Mouse (Mus musculus): Measurements from ENCODE around the gene Ndufb7. TPM values are rescaled to one million over a fixed set of nuclear protein-coding genes. Genes with fewer than 3 reads are reported as not detected.

The Ndufb7 gene
- polyA plus RNA-seq, 2 experiments, result 237 to 313 TPM

GRCm38 (mm10) chr8:83619568-83620285 lies 53.3 kb downstream of the Ndufb7 start:
- no peak overlapping the region for H3K9ac ChIP-seq (ENCODE audit: low read depth, low read length, severe bottlenecking)
- peak; percentile 63 for DNase-seq (ENCODE audit: low spot score)
- no peaks in the 10 kb centered on the region for H3K36me3 ChIP-seq (ENCODE audit: control insufficient read depth, insufficient read depth, low read length)
- no peaks in the 10 kb centered on the region for H3K27me3 ChIP-seq (ENCODE audit: control insufficient read depth, insufficient read depth, low read length)
- H3K4me3 ChIP-seq (replicated peaks; ENCODE audit: low read length), result no peak overlapping the region
- ATAC-seq (ENCODE audit: low FRiP score, low read depth), result peak; percentile 32; the same call in 1 of the 2 replicates
- no peaks in the 10 kb centered on the region for H3K9me3 ChIP-seq (ENCODE audit: control insufficient read depth, low read length)
- no peaks in the 10 kb centered on the region for H3K4me1 ChIP-seq (ENCODE audit: control insufficient read depth, insufficient read depth, low read length)
- H3K4me2 ChIP-seq (replicated peaks; ENCODE audit: low read depth, low read length, severe bottlenecking), result no peak overlapping the region
- TF ChIP-seq POLR2A (IDR thresholded peaks at IDR 0.05; ENCODE audit: borderline replicate concordance, extremely low read depth, insufficient read depth, insufficient read length), result no peak
- 80% methylated on average over 9 of the region's 9 CpGs for WGBS
- peak overlapping the region; percentile 33; the same call in 1 of the 2 replicates for H3K27ac ChIP-seq (replicated peaks; ENCODE audit: low read depth, low read length)

Other genes starting within 250 kb of the Ndufb7 start
- gene Elmod2, start 234.2 kb upstream of the Ndufb7 start, polyA plus RNA-seq (2012; rRNA removed), result 11.6 and 12.6 TPM in 2 replicates
- gene Elmod2, start 234.2 kb upstream of the Ndufb7 start, polyA plus RNA-seq (2014; fragmentation: Nextera tagmentation; extraction: Ambion mirVana), result 16.3 and 22.4 TPM in 2 replicates
- not detected in 2 replicates for gene Mgat4d, start 218.2 kb upstream of the Ndufb7 start, polyA plus RNA-seq (2012; rRNA removed)
- gene Mgat4d, start 218.2 kb upstream of the Ndufb7 start, polyA plus RNA-seq (2014; fragmentation: Nextera tagmentation; extraction: Ambion mirVana), result not detected in 2 replicates
- 0.40 and 0.43 TPM in 2 replicates for gene Clgn, start 176.8 kb upstream of the Ndufb7 start, polyA plus RNA-seq (2012; rRNA removed)
- 0.33 and 0.87 TPM in 2 replicates for gene Clgn, start 176.8 kb upstream of the Ndufb7 start, polyA plus RNA-seq (2014; fragmentation: Nextera tagmentation; extraction: Ambion mirVana)
- gene Scoc, start 108.3 kb upstream of the Ndufb7 start, polyA plus RNA-seq (2012; rRNA removed), result 59.6 and 81.6 TPM in 2 replicates
- gene Scoc, start 108.3 kb upstream of the Ndufb7 start, polyA plus RNA-seq (2014; fragmentation: Nextera tagmentation; extraction: Ambion mirVana), result 118 and 119 TPM in 2 replicates
- gene Olfr370, start 30.9 kb upstream of the Ndufb7 start, polyA plus RNA-seq (2012; rRNA removed), result 0.18 TPM in 1 of 2 replicates, not detected in the other
- gene Olfr370, start 30.9 kb upstream of the Ndufb7 start, polyA plus RNA-seq (2014; fragmentation: Nextera tagmentation; extraction: Ambion mirVana), result not detected in 2 replicates
- 595 and 783 TPM in 2 replicates for gene Tecr, start 41.3 kb downstream of the Ndufb7 start, polyA plus RNA-seq (2012; rRNA removed)
- gene Tecr, start 41.3 kb downstream of the Ndufb7 start, polyA plus RNA-seq (2014; fragmentation: Nextera tagmentation; extraction: Ambion mirVana), result 586 and 589 TPM in 2 replicates
- gene Dnajb1, start 41.5 kb downstream of the Ndufb7 start, polyA plus RNA-seq (2012; rRNA removed), result 42.6 and 43.7 TPM in 2 replicates
- gene Dnajb1, start 41.5 kb downstream of the Ndufb7 start, polyA plus RNA-seq (2014; fragmentation: Nextera tagmentation; extraction: Ambion mirVana), result 51.3 and 58.9 TPM in 2 replicates
- gene Gipc1, start 86.0 kb downstream of the Ndufb7 start, polyA plus RNA-seq (2012; rRNA removed), result 100 and 102 TPM in 2 replicates
- 134 and 138 TPM in 2 replicates for gene Gipc1, start 86.0 kb downstream of the Ndufb7 start, polyA plus RNA-seq (2014; fragmentation: Nextera tagmentation; extraction: Ambion mirVana)
- 2.7 and 2.8 TPM in 2 replicates for gene Ptger1, start 100.0 kb downstream of the Ndufb7 start, polyA plus RNA-seq (2012; rRNA removed)
- gene Ptger1, start 100.0 kb downstream of the Ndufb7 start, polyA plus RNA-seq (2014; fragmentation: Nextera tagmentation; extraction: Ambion mirVana), result 0.40 and 0.83 TPM in 2 replicates
- gene Pkn1, start 132.5 kb downstream of the Ndufb7 start, polyA plus RNA-seq (2012; rRNA removed), result 46.9 and 47.4 TPM in 2 replicates
- 24.3 and 29.3 TPM in 2 replicates for gene Pkn1, start 132.5 kb downstream of the Ndufb7 start, polyA plus RNA-seq (2014; fragmentation: Nextera tagmentation; extraction: Ambion mirVana)
- gene Ddx39, start 148.5 kb downstream of the Ndufb7 start, polyA plus RNA-seq (2012; rRNA removed), result 81.1 and 81.3 TPM in 2 replicates
- gene Ddx39, start 148.5 kb downstream of the Ndufb7 start, polyA plus RNA-seq (2014; fragmentation: Nextera tagmentation; extraction: Ambion mirVana), result 110 and 111 TPM in 2 replicates
- 70.1 and 76.9 TPM in 2 replicates for gene Adgre5, start 174.7 kb downstream of the Ndufb7 start, polyA plus RNA-seq (2012; rRNA removed)
- 45.2 and 50.4 TPM in 2 replicates for gene Adgre5, start 174.7 kb downstream of the Ndufb7 start, polyA plus RNA-seq (2014; fragmentation: Nextera tagmentation; extraction: Ambion mirVana)